Mouse (Mus musculus) CH12.LX (cell line): ENCODE data around the gene Iqschfp.

Experiments
- CTCF ChIP-seq, 2 experiments: IDR thresholded peaks in 1 of 2; conservative IDR thresholded peaks in 1 of 2; 2 replicates each; pipeline ENCODE4 v1.5.1; 2011 to 2012; ENCODE audit warnings: low read depth in 2 of 2, low read length in 2 of 2, improper control_type of control experiment in 1 of 2, inconsistent platforms in 1 of 2, mild to moderate bottlenecking in 1 of 2, moderate library complexity in 1 of 2
- EP300 ChIP-seq: IDR thresholded peaks from 2 replicates; pipeline ENCODE4 v1.6.1; 2011; ENCODE audit warnings: low read length, improper control_type of control experiment
- JUN ChIP-seq: IDR thresholded peaks from 2 replicates; pipeline ENCODE4 v1.6.1; 2011; ENCODE audit warnings: low read depth, mild to moderate bottlenecking, low read length, improper control_type of control experiment, moderate library complexity; ENCODE audit not compliant: insufficient read depth
- MAFK ChIP-seq: IDR thresholded peaks from 2 replicates; pipeline ENCODE4 v1.6.1; 2011; ENCODE audit warnings: low read length, improper control_type of control experiment; ENCODE audit not compliant: insufficient replicate concordance
- POLR2A ChIP-seq: IDR thresholded peaks from 2 replicates; pipeline ENCODE4 v1.6.1; 2011; ENCODE audit warnings: low read depth, mild to moderate bottlenecking, improper control_type of control experiment, low read length

GRCm38 (mm10) chr3:68202162-68202902 is 310.3 kb downstream of the Iqschfp start:
- TF ChIP-seq JUN (no peak), EP300 (no peak), MAFK (no peak), CTCF (conservative IDR thresholded peaks at IDR 0.05 in 1 of 2, IDR thresholded peaks at IDR 0.05 in 1 of 2; ENCODE audit: low read depth in 2 of 2, low read length in 2 of 2) (no peak), POLR2A (no peak)
